ENCODE assay signal across 27 mouse cellular contexts in the genomic region with DNA sequence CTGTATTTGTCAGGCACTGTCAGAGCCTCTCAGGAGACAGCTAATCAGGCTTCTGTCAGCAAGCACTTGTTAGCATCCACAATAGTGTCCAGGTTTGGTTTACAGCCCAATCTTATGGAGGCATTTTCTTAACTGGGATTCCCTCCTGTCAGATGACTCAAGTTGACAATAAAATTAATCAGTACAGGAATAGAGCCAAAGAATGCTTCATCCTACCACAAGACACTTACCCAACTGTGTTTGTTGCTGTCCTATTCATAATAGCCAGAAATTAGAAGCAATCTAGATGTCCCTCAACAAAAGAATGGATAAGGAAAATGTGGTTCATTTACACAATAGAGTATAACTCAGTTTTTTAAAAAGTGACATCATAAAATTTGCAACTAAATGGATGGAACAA.
"Had no signal": no experiment of that assay in that cellular context is flagged by ENCODE, and none has a peak within 500 bp of the region (broad histone marks: within the 10 kb centered on the region; RNA-seq: fewer than 3 reads in every experiment).

No protein-coding gene starts in this region.

- DNase-seq: heart, postnatal 10 days; heart, postnatal 14 days; heart, postnatal 36 days; heart, postnatal 4 days; kidney, adult 11 months; kidney, adult 18-20 months; kidney, adult 2 months; kidney, adult 8-10 months; kidney, adult 9 months; kidney, postnatal 10 days; kidney, postnatal 14 days; kidney, postnatal 25 days; kidney, postnatal 36 days; kidney, postnatal 4 days; layer of hippocampus, adult 9-11 months; layer of hippocampus, postnatal 36 days had no signal

- H3K4me3 ChIP-seq: heart, embryonic 12.5 days; heart, embryonic 13.5 days; heart, embryonic 15.5 days; hindbrain, embryonic 10.5 days; hindbrain, embryonic 12.5 days; hindbrain, embryonic 13.5 days; hindbrain, embryonic 15.5 days; intestine, embryonic 15.5 days; kidney, embryonic 15.5 days; layer of hippocampus, adult 2 months; left cerebral cortex, adult 2 months had no signal

- H3K27me3 ChIP-seq: heart, embryonic 12.5 days; heart, embryonic 13.5 days; heart, embryonic 15.5 days; hindbrain, embryonic 12.5 days; hindbrain, embryonic 13.5 days; hindbrain, embryonic 15.5 days; intestine, embryonic 15.5 days; kidney, embryonic 15.5 days had no signal

- H3K36me3 ChIP-seq: heart, embryonic 12.5 days; heart, embryonic 13.5 days; heart, embryonic 15.5 days; hindbrain, embryonic 10.5 days; hindbrain, embryonic 12.5 days; hindbrain, embryonic 13.5 days; hindbrain, embryonic 15.5 days; intestine, embryonic 15.5 days; kidney, embryonic 15.5 days had no signal
